Comparison of ENCODE assay signal across 22 mouse cellular contexts in genomic region chr2:156472336-156472735, GRCm38 (mm10). TPM values are rescaled to one million over a fixed set of nuclear protein-coding genes. Genes with fewer than 3 reads are reported as not detected.
DNase-seq lines count a peak whose midpoint lies in the region; ATAC-seq and TF ChIP-seq lines count a peak whose summit lies in the region.
"Had no signal": no experiment of that assay in that cellular context is flagged by ENCODE, and none has a peak within 500 bp of the region (broad histone marks: within the 10 kb centered on the region; RNA-seq: fewer than 3 reads in every experiment).

No protein-coding gene starts in this region.

- no peaks in the 10 kb centered on the region for H3K79me2 ChIP-seq in heart, adult 2 months (replicated peaks; ENCODE audit: control insufficient read depth, insufficient read depth, low read length)

- TF ChIP-seq EP300 in heart, adult 2 months (IDR thresholded peaks at IDR 0.05; ENCODE audit: insufficient read depth, low read depth, low read length) = no peak

- H3K4me2 ChIP-seq in heart, embryonic 12.5 days = no peak overlapping the region
- H3K4me2 ChIP-seq: forebrain, embryonic 13.5 days; heart, embryonic 13.5 days; hindbrain, embryonic 14.5 days; intestine, embryonic 15.5 days had no signal

- intact Hi-C loops in heart, adult 2 months (cut with DNase I) = no loop called here

- no peaks in the 10 kb centered on the region for H3K36me3 ChIP-seq in heart, adult 2 months (ENCODE audit: control insufficient read depth, insufficient read depth, low read length)
- no peaks in the 10 kb centered on the region for H3K36me3 ChIP-seq in heart, embryonic 12.5 days
- H3K36me3 ChIP-seq: forebrain, embryonic 10.5 days; heart, embryonic 13.5 days; intestine, embryonic 15.5 days had no signal

- no peak for ATAC-seq in cerebellum, adult (ENCODE audit: insufficient number of reproducible peaks, low FRiP score, low TSS enrichment)
- ATAC-seq in heart, embryonic 12.5 days (ENCODE audit: insufficient number of reproducible peaks, low FRiP score) = no peak
- ATAC-seq: activated CD4-positive, CD25-positive, alpha-beta regulatory T cell, adult 4 months; forebrain, embryonic 13.5 days; forebrain, embryonic 16.5 days; intestine, embryonic 15.5 days had no signal

- peak overlapping the region; percentile 40; the same call in 1 of the 2 replicates for H3K27ac ChIP-seq in heart, adult 2 months
- H3K27ac ChIP-seq in heart, embryonic 12.5 days (ENCODE audit: poor library complexity, severe bottlenecking) = no peak overlapping the region
- peak overlapping the region; percentile 28; the same call in 1 of the 2 replicates for H3K27ac ChIP-seq in layer of hippocampus, adult 2 months
- H3K27ac ChIP-seq: forebrain, embryonic 10.5 days; forebrain, embryonic 13.5 days; heart, embryonic 13.5 days; hindbrain, embryonic 14.5 days; intestine, embryonic 15.5 days had no signal

- no peaks in the 10 kb centered on the region for H3K9me3 ChIP-seq in heart, embryonic 12.5 days (replicated peaks)
- H3K9me3 ChIP-seq: forebrain, embryonic 10.5 days; forebrain, embryonic 13.5 days; heart, embryonic 13.5 days; intestine, embryonic 15.5 days had no signal

- no peaks in the 10 kb centered on the region for H3K27me3 ChIP-seq in heart, adult 2 months (ENCODE audit: control insufficient read depth, insufficient read depth, low read length)
- peaks cover 7% of the 10 kb centered on the region; the same call in 1 of the 2 replicates for H3K27me3 ChIP-seq in heart, embryonic 12.5 days (replicated peaks)
- H3K27me3 ChIP-seq: forebrain, embryonic 13.5 days; intestine, embryonic 15.5 days had no signal

- H3K9ac ChIP-seq in heart, adult 2 months (ENCODE audit: low read depth, low read length) = no peak overlapping the region
- no peak overlapping the region for H3K9ac ChIP-seq in heart, embryonic 12.5 days
- H3K9ac ChIP-seq: forebrain, embryonic 13.5 days; heart, embryonic 13.5 days; hindbrain, embryonic 14.5 days; intestine, embryonic 15.5 days had no signal

- peaks cover 4% of the 10 kb centered on the region for H3K4me1 ChIP-seq in heart, adult 2 months (ENCODE audit: control insufficient read depth, insufficient read depth, low read length)
- H3K4me1 ChIP-seq in heart, embryonic 12.5 days (replicated peaks) = peaks cover 76% of the 10 kb centered on the region

- TF ChIP-seq CTCF in heart, adult 2 months (IDR thresholded peaks at IDR 0.05) = no peak
- no peak for TF ChIP-seq CTCF in layer of hippocampus, adult 2 months (conservative IDR thresholded peaks at IDR 0.05)

- TF ChIP-seq POLR2A in heart, adult 2 months (IDR thresholded peaks at IDR 0.05; ENCODE audit: insufficient read depth, low read depth, low read length) = no peak

- WGBS in heart, adult 2 months = 92% methylated on average over 8 of the region's 8 CpGs
- WGBS in heart, embryonic 12.5 days = 91% methylated on average over 8 of the region's 8 CpGs

- peak; percentile 19 for DNase-seq in cerebellum, adult 8-10 months
- DNase-seq in cerebellum, adult 18-20 months = no peak
- DNase-seq in cerebellum, postnatal 14 days = peak; percentile 70 to 72
- DNase-seq in heart, adult 2 months = no peak
- DNase-seq in layer of hippocampus, adult 2 months (ENCODE audit: low spot score in 2 of 2) = no peak
- no peak for DNase-seq in layer of hippocampus, postnatal 10 days (ENCODE audit: low spot score in 2 of 2)
- DNase-seq: adrenal gland, adult 8-10 months; adrenal gland, postnatal 25 days; gastrocnemius, postnatal 25 days; heart, postnatal 14 days; heart, postnatal 4 days; kidney, adult 11 months; kidney, adult 8-10 months had no signal

- no peak overlapping the region for H3K4me3 ChIP-seq in heart, adult 2 months
- no peak overlapping the region for H3K4me3 ChIP-seq in heart, embryonic 12.5 days
- H3K4me3 ChIP-seq in layer of hippocampus, adult 2 months = no peak overlapping the region
- H3K4me3 ChIP-seq: forebrain, embryonic 10.5 days; forebrain, embryonic 13.5 days; heart, embryonic 13.5 days; intestine, embryonic 15.5 days had no signal

RNA-seq across cellular contexts. Expression of gene Epb41l1, which starts 51.6 kb away (rescaled TPM):
- total RNA-seq in heart, adult 2 months (2021) = 1 to 10 TPM; 7.3 to 8.2 TPM
- 7.6 and 7.8 TPM in 2 replicates for polyA plus RNA-seq in heart, adult 2 months (2012; rRNA removed)
- 1.2 and 1.4 TPM in 2 replicates for polyA plus RNA-seq in heart, embryonic 12.5 days (2016; fragmentation: Nextera tagmentation; extraction: Ambion mirVana)
- total RNA-seq in layer of hippocampus, adult 2 months (2021) = 100 to 1,000 TPM; 340 to 347 TPM
- 100 to 1,000 TPM; 268 to 270 TPM for total RNA-seq in layer of hippocampus, postnatal 10 days (2021)

Comparison
In these comparisons a context has a peak if more than half of its experiments do, and no peak if none do; other contexts are left out.
1. DNase-seq: peak in cerebellum, adult 8-10 months (single experiment) and cerebellum, postnatal 14 days (2 of 2); none in cerebellum, adult 18-20 months (0 of 2), heart, adult 2 months (0 of 2), layer of hippocampus, adult 2 months (0 of 2) and layer of hippocampus, postnatal 10 days (0 of 2).
2. RNA of gene Epb41l1, which starts 51.6 kb away (total RNA-seq): 340 to 347 TPM in layer of hippocampus, adult 2 months and 268 to 270 TPM in layer of hippocampus, postnatal 10 days; 7.3 to 8.2 TPM in heart, adult 2 months; every median in the first group is over 10 times any median in the second.